Mouse (Mus musculus) right cerebral cortex, postnatal 25 days (tissue): ENCODE data around the gene 9130213A22Rik.

ENCODE experiments used
- DNase-seq: peaks from one replicate; pipeline ENCODE4 v3.0.0; 2022

The 9130213A22Rik gene

GRCm38 (mm10) chr11:69091566-69092385 lies 30.6 kb downstream of the 9130213A22Rik start:
- DNase-seq = peak; percentile 4

- DNase-seq = peak; percentile 5
These were observed 32.0 kb downstream of the 9130213A22Rik start for GRCm38 (mm10) chr11:69090367-69090766.

GRCm38 (mm10) chr11:69089616-69090290 lies 32.6 kb downstream of the 9130213A22Rik start:
- peak; percentile 14 for DNase-seq

GRCm38 (mm10) chr11:69088856-69089615 lies 33.4 kb downstream of the 9130213A22Rik start:
- DNase-seq = peak; percentile 25

- DNase-seq = peak; percentile 93
These were observed 34.1 kb downstream of the 9130213A22Rik start, which contains the start of gene Vamp2 for GRCm38 (mm10) chr11:69088103-69088855. Gene Vamp2 (plus strand): TSS chr11:69088490.

GRCm38 (mm10) chr11:69087597-69087996 lies 34.8 kb downstream of the 9130213A22Rik start:
- DNase-seq = peak; percentile 5

- DNase-seq = peak; percentile 38
These were observed 35.3 kb downstream of the 9130213A22Rik start for GRCm38 (mm10) chr11:69087082-69087481.

GRCm38 (mm10) chr11:69086390-69086789 lies 36.0 kb downstream of the 9130213A22Rik start:
- DNase-seq = peak; percentile 64

- DNase-seq = no peak
These were observed 36.8 kb downstream of the 9130213A22Rik start for GRCm38 (mm10) chr11:69085608-69086007.

- DNase-seq = no peak
These were observed 40.8 kb downstream of the 9130213A22Rik start for GRCm38 (mm10) chr11:69081613-69082012.

GRCm38 (mm10) chr11:69080855-69081222 lies 41.5 kb downstream of the 9130213A22Rik start:
- no peak for DNase-seq

GRCm38 (mm10) chr11:69080102-69080854 lies 42.1 kb downstream of the 9130213A22Rik start:
- no peak for DNase-seq

GRCm38 (mm10) chr11:69078805-69079438 lies 43.5 kb downstream of the 9130213A22Rik start:
- DNase-seq = no peak

GRCm38 (mm10) chr11:69078041-69078440 lies 44.3 kb downstream of the 9130213A22Rik start:
- DNase-seq = no peak

- DNase-seq = no peak
These were observed 45.1 kb downstream of the 9130213A22Rik start for GRCm38 (mm10) chr11:69077316-69077715.

GRCm38 (mm10) chr11:69076572-69076971 lies 45.8 kb downstream of the 9130213A22Rik start:
- no peak for DNase-seq

- no peak for DNase-seq
These were observed 46.5 kb downstream of the 9130213A22Rik start for GRCm38 (mm10) chr11:69075764-69076479.

GRCm38 (mm10) chr11:69074776-69075069 lies 47.7 kb downstream of the 9130213A22Rik start:
- DNase-seq = no peak

- DNase-seq = no peak
These were observed 48.2 kb downstream of the 9130213A22Rik start for GRCm38 (mm10) chr11:69073951-69074775.
